Mouse (Mus musculus): ENCODE results near the gene Orm2. TPM values are rescaled to one million over a fixed set of nuclear protein-coding genes. Genes with fewer than 3 reads are reported as not detected.

Gene Orm2
- total and polyA plus RNA-seq, 2 experiments: 55.0 to 66.8 TPM

- no peak overlapping the region for H3K9ac ChIP-seq (ENCODE audit: low read depth, low read length)
- H3K4me1 ChIP-seq (ENCODE audit: control insufficient read depth, insufficient read depth, low read length): peaks cover 2% of the 10 kb centered on the region; the same call in 1 of the 2 replicates
- no peaks in the 10 kb centered on the region for H3K79me2 ChIP-seq (ENCODE audit: control insufficient read depth, insufficient read depth, low read length)
- H3K27me3 ChIP-seq (ENCODE audit: control insufficient read depth, insufficient read depth, low read length): no peaks in the 10 kb centered on the region
- H3K27ac ChIP-seq (replicated peaks; ENCODE audit: insufficient read depth, low read depth, low read length): no peak overlapping the region
- no peak overlapping the region for H3K4me3 ChIP-seq (ENCODE audit: insufficient read depth, low read depth, low read length)
- no peaks in the 10 kb centered on the region for H3K36me3 ChIP-seq (ENCODE audit: control insufficient read depth, insufficient read depth, low read length)
- WGBS: 73% methylated on average over 7 of the region's 7 CpGs
- no peak for TF ChIP-seq CTCF (IDR thresholded peaks at IDR 0.05; ENCODE audit: low read depth, low read length)
- TF ChIP-seq POLR2A (IDR thresholded peaks at IDR 0.05; ENCODE audit: extremely low read depth, insufficient read depth, low read length): no peak
- DNase-seq (ENCODE audit: extremely low read depth, low read depth, low spot score): no peak
Observed at GRCm38 (mm10) chr4:63370897-63371296, 8.6 kb downstream of the Orm2 start.

DNA sequence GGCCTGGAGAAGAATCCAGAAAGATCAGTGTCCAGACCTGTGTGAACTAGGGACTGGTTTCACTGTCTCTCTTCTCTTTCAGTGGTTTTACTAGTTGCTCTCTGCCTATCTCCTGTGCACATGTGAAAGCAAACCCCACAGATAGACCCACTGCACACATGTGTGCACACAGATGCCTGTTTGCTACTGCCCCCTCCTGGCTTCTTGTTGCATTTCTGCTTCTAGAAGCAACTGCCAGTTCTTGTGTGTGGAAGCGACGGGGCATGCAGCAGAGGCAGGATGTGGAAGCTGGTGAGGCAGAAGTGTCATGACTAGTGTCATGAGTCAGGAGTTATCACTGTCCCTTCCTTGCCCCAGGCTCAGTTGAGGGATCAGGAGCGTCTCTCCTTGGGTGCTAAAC lies 9.6 kb downstream of the Orm2 start:
- no peaks in the 10 kb centered on the region for H3K27me3 ChIP-seq (ENCODE audit: control insufficient read depth, insufficient read depth, low read length)
- 34% methylated on average over 3 of the region's 3 CpGs for WGBS
- H3K4me3 ChIP-seq (ENCODE audit: insufficient read depth, low read depth, low read length): no peak overlapping the region
- DNase-seq (ENCODE audit: extremely low read depth, low read depth, low spot score): peak; percentile 45
- H3K27ac ChIP-seq (replicated peaks; ENCODE audit: insufficient read depth, low read depth, low read length): no peak overlapping the region
- no peaks in the 10 kb centered on the region for H3K4me1 ChIP-seq (ENCODE audit: control insufficient read depth, insufficient read depth, low read length)
- no peak overlapping the region for H3K9ac ChIP-seq (ENCODE audit: low read depth, low read length)
- H3K79me2 ChIP-seq (ENCODE audit: control insufficient read depth, insufficient read depth, low read length): no peaks in the 10 kb centered on the region
- TF ChIP-seq POLR2A (IDR thresholded peaks at IDR 0.05; ENCODE audit: extremely low read depth, insufficient read depth, low read length) (no peak), CTCF (IDR thresholded peaks at IDR 0.05; ENCODE audit: low read depth, low read length) (peak; percentile 67)
- no peaks in the 10 kb centered on the region for H3K36me3 ChIP-seq (ENCODE audit: control insufficient read depth, insufficient read depth, low read length)

- no peaks in the 10 kb centered on the region for H3K79me2 ChIP-seq (ENCODE audit: control insufficient read depth, insufficient read depth, low read length)
- no peak overlapping the region for H3K9ac ChIP-seq (ENCODE audit: low read depth, low read length)
- 89% methylated on average over 8 of the region's 8 CpGs for WGBS
- H3K36me3 ChIP-seq (ENCODE audit: control insufficient read depth, insufficient read depth, low read length): no peaks in the 10 kb centered on the region
- H3K4me3 ChIP-seq (ENCODE audit: insufficient read depth, low read depth, low read length): no peak overlapping the region
- TF ChIP-seq POLR2A (IDR thresholded peaks at IDR 0.05; ENCODE audit: extremely low read depth, insufficient read depth, low read length): no peak
- TF ChIP-seq CTCF (IDR thresholded peaks at IDR 0.05; ENCODE audit: low read depth, low read length): no peak
- H3K27ac ChIP-seq (replicated peaks; ENCODE audit: insufficient read depth, low read depth, low read length): no peak overlapping the region
- no peaks in the 10 kb centered on the region for H3K27me3 ChIP-seq (ENCODE audit: control insufficient read depth, insufficient read depth, low read length)
- H3K4me1 ChIP-seq (ENCODE audit: control insufficient read depth, insufficient read depth, low read length): no peaks in the 10 kb centered on the region
- no peak for DNase-seq (ENCODE audit: extremely low read depth, low read depth, low spot score)
Observed at GRCm38 (mm10) chr4:63373404-63373803, 11.2 kb downstream of the Orm2 start.

GRCm38 (mm10) chr4:63374331-63374730 lies 12.1 kb downstream of the Orm2 start:
- Histone ChIP-seq H3K36me3 (ENCODE audit: control insufficient read depth, insufficient read depth, low read length) (no peaks in the 10 kb centered on the region), H3K4me1 (ENCODE audit: control insufficient read depth, insufficient read depth, low read length) (no peaks in the 10 kb centered on the region), H3K27ac (replicated peaks; ENCODE audit: insufficient read depth, low read depth, low read length) (no peak overlapping the region), H3K9ac (ENCODE audit: low read depth, low read length) (no peak overlapping the region), H3K79me2 (ENCODE audit: control insufficient read depth, insufficient read depth, low read length) (no peaks in the 10 kb centered on the region), H3K27me3 (ENCODE audit: control insufficient read depth, insufficient read depth, low read length) (no peaks in the 10 kb centered on the region), H3K4me3 (ENCODE audit: insufficient read depth, low read depth, low read length) (no peak overlapping the region)
- 86% methylated on average over 12 of the region's 12 CpGs for WGBS
- TF ChIP-seq POLR2A (IDR thresholded peaks at IDR 0.05; ENCODE audit: extremely low read depth, insufficient read depth, low read length): no peak
- TF ChIP-seq CTCF (IDR thresholded peaks at IDR 0.05; ENCODE audit: low read depth, low read length): no peak
- no peak for DNase-seq (ENCODE audit: extremely low read depth, low read depth, low spot score)

- Histone ChIP-seq H3K27me3 (ENCODE audit: control insufficient read depth, insufficient read depth, low read length) (no peaks in the 10 kb centered on the region), H3K79me2 (ENCODE audit: control insufficient read depth, insufficient read depth, low read length) (no peaks in the 10 kb centered on the region), H3K36me3 (ENCODE audit: control insufficient read depth, insufficient read depth, low read length) (no peaks in the 10 kb centered on the region), H3K9ac (ENCODE audit: low read depth, low read length) (no peak overlapping the region), H3K4me3 (ENCODE audit: insufficient read depth, low read depth, low read length) (no peak overlapping the region), H3K4me1 (ENCODE audit: control insufficient read depth, insufficient read depth, low read length) (no peaks in the 10 kb centered on the region), H3K27ac (replicated peaks; ENCODE audit: insufficient read depth, low read depth, low read length) (no peak overlapping the region)
- 71% methylated on average over 1 of the region's 1 CpGs for WGBS
- no peak for DNase-seq (ENCODE audit: extremely low read depth, low read depth, low spot score)
- TF ChIP-seq POLR2A (IDR thresholded peaks at IDR 0.05; ENCODE audit: extremely low read depth, insufficient read depth, low read length) (no peak), CTCF (IDR thresholded peaks at IDR 0.05; ENCODE audit: low read depth, low read length) (no peak)
Observed at GRCm38 (mm10) chr4:63375367-63375766, 13.1 kb downstream of the Orm2 start.

- Histone ChIP-seq H3K36me3 (ENCODE audit: control insufficient read depth, insufficient read depth, low read length) (no peaks in the 10 kb centered on the region), H3K79me2 (ENCODE audit: control insufficient read depth, insufficient read depth, low read length) (no peaks in the 10 kb centered on the region), H3K4me1 (ENCODE audit: control insufficient read depth, insufficient read depth, low read length) (no peaks in the 10 kb centered on the region), H3K27me3 (ENCODE audit: control insufficient read depth, insufficient read depth, low read length) (no peaks in the 10 kb centered on the region), H3K27ac (replicated peaks; ENCODE audit: insufficient read depth, low read depth, low read length) (no peak overlapping the region), H3K4me3 (ENCODE audit: insufficient read depth, low read depth, low read length) (no peak overlapping the region), H3K9ac (ENCODE audit: low read depth, low read length) (no peak overlapping the region)
- 71% methylated on average over 7 of the region's 7 CpGs for WGBS
- DNase-seq (ENCODE audit: extremely low read depth, low read depth, low spot score): no peak
- TF ChIP-seq CTCF (IDR thresholded peaks at IDR 0.05; ENCODE audit: low read depth, low read length) (0 out of 2 replicates have a peak, but pooled peaks have one; percentile 9), POLR2A (IDR thresholded peaks at IDR 0.05; ENCODE audit: extremely low read depth, insufficient read depth, low read length) (no peak)
Observed at GRCm38 (mm10) chr4:63377483-63377882, 15.2 kb downstream of the Orm2 start.

All from liver, adult 2 months (tissue).